Mouse (Mus musculus): ENCODE data around the gene Pnkd.

DNA sequence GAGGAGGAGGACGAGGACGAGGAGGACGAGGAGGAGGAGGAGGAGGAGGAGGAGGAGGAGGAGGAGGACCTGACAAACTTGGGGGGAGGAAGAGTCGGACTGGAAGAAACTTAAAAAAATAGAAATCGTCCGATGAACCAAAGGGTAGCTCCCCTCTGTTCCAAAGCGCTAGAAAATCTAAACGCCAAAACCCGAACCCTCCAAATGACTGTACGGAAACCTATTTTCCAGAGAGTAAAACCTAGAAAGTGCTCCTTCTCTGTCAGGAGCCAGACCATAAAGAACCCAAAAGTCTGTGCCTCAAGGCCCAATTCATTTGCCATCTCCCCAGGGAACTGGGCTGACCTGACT is 101.6 kb downstream of the Pnkd start:
- TF ChIP-seq CTCF (IDR thresholded peaks at IDR 0.05; ENCODE audit: low read depth, low read length) (no peak), POLR2A (IDR thresholded peaks at IDR 0.05; ENCODE audit: borderline replicate concordance, low read depth, low read length) (no peak)

Measured in bone marrow macrophage, adult 2 months (primary cell).